Mouse (Mus musculus) neural tube, embryonic 10.5 days (tissue): ENCODE data around the gene Gm37240.

Experiments
- DNase-seq: peaks from one replicate; pipeline ENCODE4 v3.0.0-alpha.2; 2017; ENCODE audit warnings: low spot score; ENCODE audit errors: extremely low spot score

The Gm37240 gene

GRCm38 (mm10) chr3:85764008-85764834, 123.1 kb downstream of the Gm37240 start:
- no peak for DNase-seq

- DNase-seq, result no peak
Observed at GRCm38 (mm10) chr3:85757944-85758343, 129.4 kb downstream of the Gm37240 start.

DNA sequence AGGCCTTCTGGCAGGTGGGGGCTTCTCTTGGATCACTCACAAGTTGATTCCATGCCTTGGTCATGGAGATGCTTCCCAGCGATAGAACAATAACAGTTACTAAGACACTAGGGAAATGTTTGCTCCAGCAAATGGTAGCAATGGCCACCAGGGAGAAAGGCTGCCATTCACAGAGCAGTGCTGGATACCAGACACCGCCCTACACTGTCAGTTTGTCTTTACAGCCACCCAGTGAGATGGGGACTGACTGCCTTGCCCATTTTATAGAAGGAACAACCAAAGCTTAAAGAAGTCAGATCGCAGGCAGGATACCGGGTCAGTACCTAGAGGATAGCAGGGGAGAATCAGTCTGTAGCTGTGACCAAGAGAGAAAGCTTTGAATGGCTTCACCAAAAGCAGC, 129.9 kb downstream of the Gm37240 start:
- no peak for DNase-seq

GRCm38 (mm10) chr3:85749348-85749747, 138.0 kb downstream of the Gm37240 start:
- DNase-seq, result no peak

DNA sequence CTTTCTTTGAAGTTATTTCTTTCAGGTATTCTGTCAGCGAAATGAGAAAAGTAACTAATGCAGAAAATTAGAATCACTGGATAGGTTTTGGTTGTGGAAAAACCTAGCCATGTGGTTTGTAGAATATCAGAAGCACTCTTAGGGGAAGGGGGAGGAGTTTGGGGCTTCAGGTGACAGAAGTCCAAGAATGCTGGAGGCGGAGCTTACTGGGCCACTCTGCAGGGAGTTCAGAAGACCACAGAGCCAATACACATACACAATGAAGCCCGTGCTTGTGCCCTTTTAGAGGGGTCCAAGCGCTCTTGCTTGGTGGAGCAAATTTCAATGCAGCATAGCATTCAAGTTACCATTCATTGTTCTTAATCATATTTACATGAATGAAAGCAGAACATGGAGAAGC, 138.5 kb downstream of the Gm37240 start:
- DNase-seq, result no peak

DNA sequence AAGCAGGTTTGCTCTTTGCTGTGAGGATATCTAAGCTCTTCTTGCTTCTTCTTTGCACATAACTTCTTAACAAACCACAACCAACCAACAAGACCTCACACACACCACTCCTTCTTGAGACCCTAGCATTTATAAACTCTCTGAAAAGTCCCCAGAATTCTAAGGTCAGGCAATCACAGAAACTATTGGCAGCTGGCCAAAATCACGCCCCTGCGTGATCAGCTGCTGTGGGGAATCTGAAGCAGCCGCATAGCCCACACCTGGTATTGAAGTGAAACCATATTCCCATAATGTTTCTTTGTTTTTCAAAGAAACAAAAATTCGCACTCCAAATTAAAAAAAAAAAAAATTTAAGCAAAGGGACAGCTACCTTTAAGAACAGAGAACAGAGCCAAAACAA, 141.2 kb downstream of the Gm37240 start:
- no peak for DNase-seq

GRCm38 (mm10) chr3:85741767-85742166, 145.6 kb downstream of the Gm37240 start:
- DNase-seq, result no peak

DNA sequence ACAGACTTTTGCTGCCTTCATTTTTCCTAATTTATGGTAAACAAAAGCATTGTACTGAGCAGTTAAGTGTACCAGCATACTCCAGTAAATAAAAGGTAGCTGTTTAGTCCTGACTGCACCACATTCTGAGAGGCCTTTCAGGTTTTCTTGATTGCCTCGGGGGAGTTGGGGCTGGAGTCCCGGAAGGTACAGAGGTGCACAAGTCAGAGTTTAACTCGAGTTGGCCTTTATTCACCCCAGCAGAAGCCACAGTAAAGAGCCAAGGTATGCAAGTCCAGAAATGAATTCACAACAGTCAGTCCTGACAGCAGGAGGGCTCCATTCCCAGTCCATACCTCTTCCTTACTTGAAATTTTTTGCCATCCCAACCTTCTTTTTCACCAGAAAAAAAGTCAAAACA, 148.7 kb downstream of the Gm37240 start:
- no peak for DNase-seq

GRCm38 (mm10) chr3:85733939-85734729, 153.2 kb downstream of the Gm37240 start:
- DNase-seq, result no peak

DNA sequence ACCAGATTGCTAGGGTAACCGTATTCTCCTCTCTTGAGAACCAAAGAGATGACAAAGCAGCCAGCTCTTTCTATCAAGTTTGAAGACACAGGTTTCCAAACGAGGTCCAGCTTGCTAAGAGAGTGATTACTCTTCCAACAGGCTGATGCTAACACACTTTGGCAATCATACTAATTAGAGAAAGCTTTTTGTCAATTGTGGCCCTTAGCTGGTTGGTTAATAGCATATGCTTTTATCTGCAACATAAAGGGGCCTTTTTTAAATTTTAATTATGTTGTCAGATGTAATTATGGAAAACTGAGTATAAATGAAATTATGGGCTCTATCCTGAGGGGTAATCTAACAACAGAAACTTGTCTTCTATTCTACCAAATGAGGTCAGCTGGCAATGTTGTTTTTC, 160.1 kb downstream of the Gm37240 start:
- DNase-seq, result no peak

GRCm38 (mm10) chr3:85725971-85726370, 161.3 kb downstream of the Gm37240 start:
- DNase-seq, result no peak

DNA sequence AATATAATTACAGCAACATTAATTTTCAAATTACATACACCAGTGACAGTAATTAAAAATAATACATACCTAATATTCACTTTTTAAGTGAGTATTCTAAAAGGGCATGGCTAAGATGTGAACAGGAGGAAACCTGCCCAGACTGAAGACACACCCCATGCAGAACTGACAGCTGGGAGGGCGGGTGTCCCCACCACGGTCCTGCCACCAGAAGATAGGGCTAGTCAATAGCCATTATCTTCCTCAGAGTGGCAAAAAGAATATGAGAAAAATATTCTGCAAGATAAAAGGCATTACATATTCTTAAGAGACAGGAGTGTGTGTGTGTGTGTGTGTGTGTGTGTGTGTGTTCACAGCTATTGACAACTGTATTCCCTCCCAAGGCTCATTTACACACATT, 162.2 kb downstream of the Gm37240 start:
- no peak for DNase-seq

DNA sequence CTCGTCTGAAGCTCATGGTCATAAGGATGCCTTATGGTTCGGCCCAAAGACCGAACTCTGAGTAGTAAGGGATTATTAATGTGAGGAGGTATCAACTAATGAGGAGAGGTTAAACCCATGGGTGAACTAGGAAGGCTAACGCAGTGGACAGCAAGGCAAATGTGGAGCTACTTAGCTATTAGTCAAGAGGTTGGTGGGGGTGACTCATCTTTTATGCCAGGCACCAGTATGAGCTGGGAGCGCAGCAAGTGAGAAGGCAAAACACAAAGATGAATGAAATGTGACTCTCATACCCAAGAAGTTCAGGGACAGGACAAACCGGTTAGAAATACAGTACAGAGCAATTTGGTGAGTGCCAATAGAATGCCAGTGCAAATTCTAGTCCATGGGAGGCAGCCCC, 164.7 kb downstream of the Gm37240 start:
- DNase-seq, result no peak

DNA sequence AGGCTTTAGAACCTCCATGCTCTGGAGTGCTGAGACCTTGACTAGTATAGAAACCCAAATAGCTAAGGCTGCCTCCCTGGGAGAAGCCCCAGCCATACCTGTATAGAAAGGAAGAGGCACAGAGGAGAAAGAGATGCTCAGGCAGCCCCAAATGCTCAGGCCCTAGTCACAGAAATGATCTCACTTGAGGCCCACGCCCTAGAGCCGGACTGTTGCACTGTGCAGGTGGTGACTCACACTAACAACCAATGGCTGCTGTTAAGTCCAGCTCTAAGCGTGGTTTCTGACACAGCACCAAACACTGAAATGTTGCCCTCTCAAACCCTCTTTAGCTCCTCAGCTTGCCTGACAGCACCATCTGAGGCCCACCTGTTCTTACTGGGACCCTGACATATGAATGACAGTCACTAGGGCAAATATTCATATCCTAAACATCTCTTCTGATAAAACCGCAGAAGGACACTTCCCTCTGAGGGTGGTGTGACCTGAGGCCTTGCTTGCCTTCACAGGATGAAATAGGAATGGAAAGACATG, 171.5 kb downstream of the Gm37240 start:
- DNase-seq, result no peak

GRCm38 (mm10) chr3:85713936-85714709, 173.2 kb downstream of the Gm37240 start:
- no peak for DNase-seq

GRCm38 (mm10) chr3:85710695-85711094, 176.6 kb downstream of the Gm37240 start:
- no peak for DNase-seq

GRCm38 (mm10) chr3:85707421-85707820, 179.9 kb downstream of the Gm37240 start:
- DNase-seq, result peak; percentile 44

- no peak for DNase-seq
Observed at GRCm38 (mm10) chr3:85703141-85703882, 184.0 kb downstream of the Gm37240 start.

- no peak for DNase-seq
Observed at GRCm38 (mm10) chr3:85698496-85698895, 188.8 kb downstream of the Gm37240 start.

GRCm38 (mm10) chr3:85695056-85695455, 192.3 kb downstream of the Gm37240 start:
- DNase-seq, result no peak

- DNase-seq, result no peak
Observed at GRCm38 (mm10) chr3:85693013-85693412, 194.3 kb downstream of the Gm37240 start.
